Mouse (Mus musculus): Measurements from ENCODE around the gene Cacna1e.

Cacna1e gene

DNA sequence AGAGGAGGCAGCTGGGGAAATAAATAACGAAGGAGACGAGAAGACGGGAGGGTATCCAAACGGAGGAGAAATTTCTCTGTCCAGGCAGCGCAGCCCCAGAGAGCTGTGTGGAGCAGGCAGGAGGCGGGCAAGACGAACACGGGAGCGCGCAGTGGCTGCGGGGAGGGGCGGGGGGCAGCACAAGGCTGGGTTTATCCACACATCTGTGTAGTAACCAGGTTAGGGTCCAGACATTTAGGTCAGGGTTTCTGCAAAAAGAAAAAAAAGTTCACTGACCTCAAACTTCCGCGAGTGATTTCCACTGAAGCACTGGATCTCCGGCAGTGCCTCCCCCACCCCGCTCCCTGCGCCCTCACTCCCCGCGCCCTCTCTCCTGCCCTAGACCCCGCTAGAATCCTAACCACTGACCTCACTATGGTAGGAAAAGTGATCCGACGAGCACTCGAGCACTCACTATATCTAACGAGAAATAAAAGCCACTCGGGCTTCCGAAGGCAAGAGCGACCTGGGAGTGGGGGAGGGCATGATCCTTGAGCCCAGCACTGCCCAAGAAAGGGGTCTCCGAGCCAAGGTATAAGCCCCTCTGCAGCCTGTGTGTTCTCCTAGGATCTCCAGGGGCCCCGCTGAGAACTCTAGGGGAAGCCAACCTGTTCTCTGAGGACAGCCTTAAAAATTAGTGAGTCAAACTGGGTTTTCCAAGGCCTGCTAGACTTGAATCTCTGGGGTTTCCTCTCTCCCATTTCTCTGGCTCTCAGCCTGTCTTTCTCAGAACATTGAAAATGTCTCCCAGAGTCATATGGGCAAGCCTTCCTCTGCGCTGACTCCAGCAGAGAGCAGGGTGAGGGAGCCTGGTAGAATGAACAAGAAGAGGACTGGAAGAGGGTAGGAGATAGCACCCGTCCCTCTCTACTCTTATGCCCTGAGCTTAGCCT lies at the start of gene Cacna1e:
Cacna1e (minus strand) TSS at position 227 of the 932 bp plus-strand sequence.
- DNase-seq = peak; percentile 77 to 79

DNA sequence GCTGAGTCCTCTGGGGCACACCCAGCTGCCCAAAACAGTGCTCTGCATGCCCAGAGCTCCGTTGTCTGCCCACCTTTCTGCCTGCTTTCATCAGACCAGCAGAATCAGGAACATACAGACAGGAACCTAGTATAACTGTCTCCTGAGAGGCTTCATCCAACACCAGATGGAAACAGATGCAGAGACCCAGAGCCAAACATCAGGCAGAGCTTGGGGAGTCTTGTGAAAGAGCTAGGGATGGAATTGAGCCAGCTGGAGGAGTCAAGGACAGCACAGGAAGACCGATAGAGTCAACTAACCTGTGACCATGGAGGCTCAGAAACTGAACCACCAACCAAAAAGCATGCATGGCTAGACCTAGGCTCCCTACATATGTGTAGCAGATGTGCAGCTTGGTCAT lies 34.1 kb upstream of the Cacna1e start:
- no peak for DNase-seq

GRCm38 (mm10) chr1:154917438-154917837 lies 33.1 kb upstream of the Cacna1e start:
- DNase-seq = no peak

- no peak for DNase-seq
Measured at GRCm38 (mm10) chr1:154909554-154909953, 25.3 kb upstream of the Cacna1e start.

DNA sequence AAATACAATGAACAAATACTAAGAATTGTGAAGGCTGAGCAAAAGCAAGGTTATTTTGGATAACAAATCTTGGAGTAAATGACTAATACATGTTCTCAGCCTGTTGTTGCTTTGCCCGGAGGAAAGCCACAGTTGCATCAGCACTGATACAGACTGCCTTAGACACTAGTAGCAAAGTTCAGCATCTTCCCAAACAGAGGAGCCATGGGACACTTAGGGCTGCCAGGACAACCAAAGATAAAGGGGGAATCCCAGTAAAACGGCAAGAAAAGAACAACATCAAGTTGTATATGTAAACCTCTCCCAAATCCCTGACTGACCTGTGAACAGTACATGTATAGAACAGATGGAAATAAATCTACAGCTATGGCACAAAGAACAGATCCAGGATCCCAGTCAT lies 13.1 kb upstream of the Cacna1e start:
- no peak for DNase-seq

DNA sequence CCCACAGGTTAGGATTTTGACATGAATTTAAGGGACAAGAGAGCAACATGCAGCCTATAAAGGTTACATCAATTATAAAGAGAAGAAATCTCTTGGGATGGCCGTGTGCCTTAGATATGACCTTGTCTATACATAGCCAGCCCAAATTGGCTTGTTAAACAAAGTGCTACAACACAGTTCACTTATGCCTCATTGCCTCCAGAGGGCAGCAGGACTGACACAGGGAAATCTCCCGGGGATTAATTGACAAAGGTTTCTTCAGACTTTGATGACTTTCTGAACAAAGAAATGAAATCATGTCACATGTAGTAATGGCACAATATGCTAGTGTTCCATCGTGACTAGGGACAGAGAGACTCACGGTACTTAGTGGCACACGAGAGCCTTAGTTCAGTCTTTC lies 5.9 kb upstream of the Cacna1e start:
- peak in 1 of 2 experiments; percentile 30 for DNase-seq

DNA sequence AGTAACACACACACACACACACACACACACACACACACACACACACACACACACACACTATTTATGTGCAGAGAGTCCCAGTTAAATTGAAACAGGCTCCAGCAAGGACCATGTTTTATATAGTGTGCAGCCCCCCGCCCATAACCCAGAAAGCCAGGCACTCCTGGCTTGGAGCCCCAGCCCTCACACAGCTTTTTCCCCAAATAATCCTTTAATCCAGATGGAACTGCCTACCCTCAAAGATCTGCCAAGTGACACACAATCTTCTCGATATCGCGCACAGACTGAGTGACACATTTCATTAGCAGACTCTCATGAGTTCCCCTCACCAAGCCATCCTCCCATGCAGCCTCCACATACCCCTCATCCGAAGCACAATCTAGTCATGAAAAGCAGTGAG lies 4.2 kb upstream of the Cacna1e start:
- peak; percentile 54 to 55 for DNase-seq

DNA sequence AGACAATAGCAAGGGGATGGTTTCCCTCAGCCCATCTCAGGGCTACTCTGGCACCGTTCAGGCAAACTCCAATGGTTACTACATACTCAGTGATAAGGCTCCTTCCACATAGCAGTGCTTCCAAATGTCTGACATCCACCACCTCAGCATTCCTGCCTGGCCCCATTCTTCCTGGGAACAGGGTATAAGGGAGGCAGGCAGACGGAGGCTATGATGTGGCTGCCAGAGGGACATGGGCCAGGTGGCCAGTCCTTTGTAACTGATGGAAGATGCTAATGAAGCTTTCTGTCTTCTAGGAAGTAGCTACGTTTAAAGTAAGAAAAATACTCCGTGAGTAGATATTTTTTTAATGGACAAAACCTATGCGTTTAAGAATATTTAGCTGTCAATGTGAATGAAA lies 3.7 kb upstream of the Cacna1e start:
- peak; percentile 89 for DNase-seq

DNA sequence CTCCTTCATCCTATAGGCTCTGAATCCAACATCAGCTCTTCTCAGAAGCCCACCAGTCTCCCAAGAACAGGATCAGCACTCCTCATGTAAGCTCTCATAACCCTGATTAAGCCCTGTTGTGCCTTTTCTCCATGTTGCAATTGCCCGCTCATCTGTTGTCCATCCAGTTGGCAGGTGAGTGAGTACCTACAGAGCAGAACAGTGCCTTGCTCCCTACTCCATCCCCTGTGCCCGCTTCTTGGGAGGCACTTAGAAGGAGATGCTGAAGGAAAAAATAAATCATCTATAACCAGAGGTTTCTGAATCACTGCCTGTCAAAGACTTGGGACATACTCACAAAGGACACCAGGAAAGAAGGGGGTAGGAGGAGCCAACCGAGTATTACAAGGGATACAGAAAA lies 3.2 kb upstream of the Cacna1e start:
- peak; percentile 37 to 57 for DNase-seq

DNA sequence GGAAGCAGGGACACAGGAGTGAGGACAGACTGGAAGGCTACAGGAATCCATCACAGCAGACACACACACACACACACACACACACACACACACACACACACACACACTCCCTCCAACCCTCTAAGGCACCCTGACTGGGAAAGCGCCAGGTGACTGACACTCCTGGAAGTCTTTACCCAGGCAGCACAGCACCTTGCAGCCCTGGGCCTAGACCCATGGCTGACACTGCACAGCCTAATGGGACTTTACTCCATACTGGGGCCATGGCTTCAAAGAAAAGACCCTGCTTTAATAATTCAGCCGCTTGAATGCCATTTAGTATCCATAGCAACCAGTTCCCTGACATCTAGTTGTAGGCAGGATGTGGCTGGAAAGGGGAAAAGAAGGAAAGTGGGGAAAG lies 2.3 kb upstream of the Cacna1e start:
- peak; percentile 37 to 44 for DNase-seq

GRCm38 (mm10) chr1:154885207-154885548 lies 877 bp upstream of the Cacna1e start:
- no peak for DNase-seq

- peak; percentile 68 to 72 for DNase-seq
Measured at GRCm38 (mm10) chr1:154883596-154884191, 607 bp downstream of the Cacna1e start.

DNA sequence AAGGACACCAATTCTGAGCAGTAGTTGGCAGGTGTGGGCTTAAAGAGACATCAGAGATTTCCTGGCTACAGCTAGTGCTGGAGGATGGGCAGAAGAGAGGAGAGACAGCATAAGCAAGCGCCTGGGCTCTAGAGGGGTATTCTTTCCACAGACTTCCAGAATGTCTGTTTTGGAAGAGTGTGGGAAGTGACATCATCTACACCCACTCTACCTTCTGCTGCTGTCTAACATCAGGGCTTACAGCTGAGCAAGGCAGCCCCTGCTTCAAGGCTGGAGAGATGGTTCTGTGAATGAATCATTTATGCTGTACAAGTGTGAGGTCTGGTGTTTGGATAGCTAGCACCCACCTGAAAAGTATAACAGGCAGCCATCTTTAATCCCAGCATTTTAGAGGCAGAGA lies 18.3 kb downstream of the Cacna1e start:
- no peak for DNase-seq

- peak; percentile 79 to 88 for DNase-seq
Measured at GRCm38 (mm10) chr1:154861416-154861815, 22.9 kb downstream of the Cacna1e start.

DNA sequence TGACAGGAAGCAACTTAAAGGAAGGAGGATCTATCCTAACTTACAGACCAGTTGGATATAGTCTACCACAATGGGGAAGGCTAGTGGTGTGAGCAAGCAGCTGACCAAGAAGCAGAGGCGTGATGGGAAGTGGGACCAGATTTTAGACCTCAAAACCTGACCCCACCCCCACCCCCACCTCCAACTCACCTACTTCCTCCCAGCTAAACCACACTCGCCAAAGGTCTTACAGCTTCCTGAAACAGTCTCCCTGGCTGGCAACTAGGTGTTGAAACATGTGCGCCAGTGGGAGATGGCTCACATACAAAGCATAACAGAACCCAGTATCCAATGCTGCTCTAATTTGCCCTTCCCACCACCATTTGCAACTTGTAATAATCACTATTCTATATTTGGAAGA lies 29.7 kb downstream of the Cacna1e start:
- DNase-seq = no peak

- DNase-seq = no peak
Measured at GRCm38 (mm10) chr1:154850515-154851287, 33.6 kb downstream of the Cacna1e start.

DNA sequence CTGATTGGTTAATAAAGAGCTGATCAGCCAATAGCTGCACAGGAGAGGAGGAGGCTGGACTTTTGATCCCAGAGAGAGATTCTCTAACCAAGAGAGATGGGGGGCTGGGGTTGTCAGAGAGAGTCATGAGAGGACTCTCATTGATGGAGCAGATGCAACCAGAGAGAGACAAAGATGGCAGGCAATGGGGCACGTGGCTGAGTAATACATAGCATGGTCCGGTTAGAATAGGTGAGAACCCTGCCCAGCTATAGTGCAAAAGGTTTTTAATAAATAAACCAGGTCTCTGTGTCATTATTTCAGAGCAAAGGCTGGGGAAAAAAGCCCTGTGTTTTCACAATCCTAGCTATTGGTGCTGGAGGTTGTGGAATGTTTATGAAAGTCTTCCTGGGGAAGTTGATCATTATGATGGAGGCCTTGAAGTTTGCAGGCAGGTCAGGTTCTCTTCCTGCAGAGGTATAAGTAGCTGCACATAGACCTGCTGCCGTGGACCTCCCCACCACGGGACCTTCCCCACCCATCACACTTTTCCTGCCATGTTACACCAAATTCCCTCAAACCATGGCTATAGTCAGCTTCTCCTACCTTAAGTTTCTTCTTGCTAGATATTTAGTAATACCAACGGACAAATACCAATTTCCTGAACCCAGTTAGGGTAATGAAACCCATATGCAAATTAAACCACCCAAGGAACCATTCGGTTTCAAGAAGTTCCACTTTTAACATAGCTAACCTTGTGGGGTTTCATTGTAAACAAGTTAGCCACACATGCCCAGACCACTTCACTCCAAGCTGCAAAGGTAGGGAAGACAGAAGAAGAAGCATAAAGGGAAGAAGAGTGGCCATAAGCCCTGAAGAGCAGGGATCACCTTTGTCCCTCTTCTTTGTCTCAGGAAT lies 35.4 kb downstream of the Cacna1e start:
- no peak for DNase-seq

DNA sequence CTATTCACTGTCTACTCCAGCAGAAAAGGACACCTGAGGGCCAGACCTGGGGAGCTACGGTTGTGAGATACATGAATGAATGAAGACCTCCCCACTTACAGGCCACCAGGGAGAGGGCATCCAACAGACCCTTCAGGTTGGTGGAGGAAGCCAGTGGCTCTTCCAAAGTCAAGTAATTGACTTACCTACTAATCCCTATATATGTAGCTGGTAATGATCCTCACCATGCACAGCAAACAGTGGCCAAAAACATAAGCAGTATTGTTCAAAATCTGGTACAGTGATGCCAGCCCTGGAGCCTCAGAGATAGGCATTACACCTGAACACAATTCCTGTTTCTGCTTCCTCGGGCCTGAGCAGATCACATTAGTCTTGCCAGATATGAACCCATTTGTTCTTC lies 37.4 kb downstream of the Cacna1e start:
- DNase-seq = no peak

DNA sequence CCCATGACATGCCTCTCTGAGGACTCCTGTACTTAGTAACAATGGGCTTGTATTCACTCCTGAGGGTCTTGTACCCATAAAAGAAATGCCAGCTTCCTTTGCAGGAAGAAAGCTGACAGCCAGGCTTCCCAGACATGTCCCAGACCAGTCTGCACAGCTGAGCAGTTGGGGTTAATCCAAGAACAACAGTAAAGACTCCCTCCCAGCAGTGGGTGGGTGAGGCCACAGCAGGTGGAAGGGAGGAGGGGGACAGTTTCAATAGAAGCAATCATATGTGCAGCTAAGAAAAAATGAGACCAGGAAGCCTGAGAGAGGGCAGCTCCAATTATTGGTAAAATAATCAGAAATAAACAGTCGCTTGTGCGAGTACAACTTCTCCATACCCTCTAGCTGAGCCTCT lies 40.9 kb downstream of the Cacna1e start:
- no peak for DNase-seq

- no peak for DNase-seq
Measured at GRCm38 (mm10) chr1:154842336-154842735, 42.0 kb downstream of the Cacna1e start.

DNA sequence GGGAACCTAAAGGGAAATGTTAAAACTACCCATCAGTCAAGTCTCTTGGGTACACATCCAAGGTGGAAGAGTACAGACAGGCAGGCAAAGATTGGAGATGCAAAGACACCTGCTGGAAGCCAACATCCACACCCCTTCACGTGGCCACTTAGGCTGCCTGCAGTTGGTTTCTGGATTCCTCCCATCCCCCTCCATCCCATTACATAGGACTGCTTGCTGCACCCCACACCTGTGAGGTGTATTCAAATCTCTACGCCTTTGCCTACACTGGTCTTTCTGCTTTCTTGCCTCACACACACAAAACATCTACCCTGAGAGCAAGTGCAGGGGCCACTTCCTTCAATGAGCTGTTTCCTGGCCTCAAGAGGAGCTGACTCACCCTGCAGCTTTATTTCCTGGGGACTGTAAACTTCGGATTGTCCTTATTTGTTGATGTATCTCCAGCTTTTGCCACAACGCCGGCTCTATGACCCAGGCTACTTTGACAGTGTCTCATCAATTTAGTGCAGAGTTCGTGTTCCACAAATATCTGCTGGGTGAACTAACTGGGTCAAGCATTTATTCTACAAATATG lies 43.2 kb downstream of the Cacna1e start:
- DNase-seq = no peak

DNA sequence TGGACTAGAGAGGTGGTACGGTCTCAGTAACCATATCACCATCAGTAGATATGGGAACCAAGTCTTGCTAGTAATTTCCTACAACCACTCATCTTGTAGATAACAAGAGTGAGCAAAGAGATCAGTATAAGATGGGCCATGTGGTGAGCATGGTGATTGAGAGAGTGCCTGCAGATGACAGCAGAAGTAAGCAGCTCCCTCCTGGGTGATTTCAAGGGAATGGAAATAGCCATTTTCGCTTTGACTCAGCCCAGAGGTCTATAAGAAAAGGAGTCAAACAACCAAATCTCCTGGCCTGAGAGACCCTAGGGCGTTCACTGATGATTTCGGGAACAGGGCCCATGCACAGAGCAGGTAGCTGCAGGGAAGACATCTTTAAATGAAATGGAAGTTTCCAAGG lies 45.0 kb downstream of the Cacna1e start:
- DNase-seq = no peak

All from cerebellum, postnatal 14 days (tissue).